Mouse (Mus musculus): Measurements from ENCODE around the gene Btn2a2. TPM values are rescaled to one million over a fixed set of nuclear protein-coding genes. Genes with fewer than 3 reads are reported as not detected.
A peak's percentile ranks its signal among the peaks of the same experiment; 100 is the strongest.

The Btn2a2 gene
- polyA plus RNA-seq, 1 experiment = 0.20 TPM

GRCm38 (mm10) chr13:23445561-23446320, 42.9 kb downstream of the Btn2a2 start:
- TF ChIP-seq CEBPB (IDR thresholded peaks at IDR 0.05; ENCODE audit: insufficient read depth, poor library complexity, severe bottlenecking) (no peak), MYOG (IDR thresholded peaks at IDR 0.05; ENCODE audit: control insufficient read depth in 1 of 3, insufficient read depth in 1 of 3, insufficient read length in 2 of 3, low read depth in 2 of 3) (no peak), REST (IDR thresholded peaks at IDR 0.05; ENCODE audit: insufficient read depth, insufficient read length) (no peak), TCF12 (IDR thresholded peaks at IDR 0.05; ENCODE audit: insufficient read depth, poor library complexity, severe bottlenecking) (no peak), POLR2A (IDR thresholded peaks at IDR 0.05; ENCODE audit: insufficient read length, low read depth) (peak; percentile 67), USF1 (IDR thresholded peaks at IDR 0.05; ENCODE audit: low read depth) (no peak), E2F4 (IDR thresholded peaks at IDR 0.05; ENCODE audit: insufficient read depth) (no peak), MYOD1 (IDR thresholded peaks at IDR 0.05; ENCODE audit: control insufficient read depth in 1 of 3, insufficient read length in 2 of 3, low read depth in 2 of 3) (no peak), POLR2AphosphoS2 (IDR thresholded peaks at IDR 0.05; ENCODE audit: insufficient read length, low read depth) (peak; percentile 45), SRF (IDR thresholded peaks at IDR 0.05; ENCODE audit: control insufficient read depth, insufficient read length, low read depth) (no peak)
- no peaks in the 10 kb centered on the region for H3K36me3 ChIP-seq (ENCODE audit: control insufficient read depth, insufficient read depth)
- H3K27me3 ChIP-seq (ENCODE audit: control insufficient read depth, insufficient read depth, insufficient read length) = no peaks in the 10 kb centered on the region
- peak overlapping the region; percentile 22 for H3ac ChIP-seq (ENCODE audit: control insufficient read depth, insufficient read length)
- peak overlapping the region; percentile 90 for H3K4me2 ChIP-seq (ENCODE audit: low read depth)
- no peaks in the 10 kb centered on the region for H3K79me2 ChIP-seq (ENCODE audit: control insufficient read depth, insufficient read depth)
- H3K4me3 ChIP-seq = peak overlapping the region; percentile 67

- peak overlapping the region; percentile 90 for H3K4me2 ChIP-seq (ENCODE audit: low read depth)
- H3K27me3 ChIP-seq (ENCODE audit: control insufficient read depth, insufficient read depth, insufficient read length) = no peaks in the 10 kb centered on the region
- H3ac ChIP-seq (ENCODE audit: control insufficient read depth, insufficient read length) = peak overlapping the region; percentile 22
- no peaks in the 10 kb centered on the region for H3K36me3 ChIP-seq (ENCODE audit: control insufficient read depth, insufficient read depth)
- peak overlapping the region; percentile 67 for H3K4me3 ChIP-seq
- TF ChIP-seq MYOD1 (IDR thresholded peaks at IDR 0.05; ENCODE audit: control insufficient read depth in 1 of 3, insufficient read length in 2 of 3, low read depth in 2 of 3) = no peak
- no peaks in the 10 kb centered on the region for H3K79me2 ChIP-seq (ENCODE audit: control insufficient read depth, insufficient read depth)
Observed at GRCm38 (mm10) chr13:23445156-23445555, 43.5 kb downstream of the Btn2a2 start.

- peak overlapping the region; percentile 67 for H3K4me3 ChIP-seq
- H3ac ChIP-seq (ENCODE audit: control insufficient read depth, insufficient read length) = no peak overlapping the region
- no peak for TF ChIP-seq E2F4 (IDR thresholded peaks at IDR 0.05; ENCODE audit: insufficient read depth)
- no peak for TF ChIP-seq POLR2A (IDR thresholded peaks at IDR 0.05; ENCODE audit: insufficient read length, low read depth)
- TF ChIP-seq USF1 (IDR thresholded peaks at IDR 0.05; ENCODE audit: low read depth) = no peak
- TF ChIP-seq POLR2AphosphoS2 (IDR thresholded peaks at IDR 0.05; ENCODE audit: insufficient read length, low read depth) = no peak
- TF ChIP-seq SRF (IDR thresholded peaks at IDR 0.05; ENCODE audit: control insufficient read depth, insufficient read length, low read depth) = no peak
- TF ChIP-seq MAX (IDR thresholded peaks at IDR 0.05; ENCODE audit: low read depth) = no peak
- TF ChIP-seq MYOG (IDR thresholded peaks at IDR 0.05; ENCODE audit: control insufficient read depth in 1 of 3, insufficient read depth in 1 of 3, insufficient read length in 2 of 3, low read depth in 2 of 3) = no peak
- TF ChIP-seq CEBPB (IDR thresholded peaks at IDR 0.05; ENCODE audit: insufficient read depth, poor library complexity, severe bottlenecking) = no peak
- TF ChIP-seq REST (IDR thresholded peaks at IDR 0.05; ENCODE audit: insufficient read depth, insufficient read length) = no peak
- TF ChIP-seq MYOD1 (IDR thresholded peaks at IDR 0.05; ENCODE audit: control insufficient read depth in 1 of 3, insufficient read length in 2 of 3, low read depth in 2 of 3) = no peak
- no peak for TF ChIP-seq TCF3 (IDR thresholded peaks at IDR 0.05; ENCODE audit: insufficient read length, low read depth)
- TF ChIP-seq TCF12 (IDR thresholded peaks at IDR 0.05; ENCODE audit: insufficient read depth, poor library complexity, severe bottlenecking) = no peak
- H3K36me3 ChIP-seq (ENCODE audit: control insufficient read depth, insufficient read depth) = no peaks in the 10 kb centered on the region
- H3K79me2 ChIP-seq (ENCODE audit: control insufficient read depth, insufficient read depth) = no peaks in the 10 kb centered on the region
- H3K27me3 ChIP-seq (ENCODE audit: control insufficient read depth, insufficient read depth, insufficient read length) = no peaks in the 10 kb centered on the region
- peak overlapping the region; percentile 90 for H3K4me2 ChIP-seq (ENCODE audit: low read depth)
Observed at GRCm38 (mm10) chr13:23444451-23444850, 44.2 kb downstream of the Btn2a2 start.

- no peak overlapping the region for H3K4me3 ChIP-seq
- no peaks in the 10 kb centered on the region for H3K79me2 ChIP-seq (ENCODE audit: control insufficient read depth, insufficient read depth)
- TF ChIP-seq SRF (IDR thresholded peaks at IDR 0.05; ENCODE audit: control insufficient read depth, insufficient read length, low read depth) = no peak
- H3K27me3 ChIP-seq (ENCODE audit: control insufficient read depth, insufficient read depth, insufficient read length) = no peaks in the 10 kb centered on the region
- no peaks in the 10 kb centered on the region for H3K36me3 ChIP-seq (ENCODE audit: control insufficient read depth, insufficient read depth)
- H3ac ChIP-seq (ENCODE audit: control insufficient read depth, insufficient read length) = no peak overlapping the region
- H3K4me2 ChIP-seq (ENCODE audit: low read depth) = no peak overlapping the region
Observed at GRCm38 (mm10) chr13:23439901-23440300, 48.8 kb downstream of the Btn2a2 start.

GRCm38 (mm10) chr13:23438521-23438920, 50.1 kb downstream of the Btn2a2 start:
- H3K36me3 ChIP-seq (ENCODE audit: control insufficient read depth, insufficient read depth) = no peaks in the 10 kb centered on the region
- peak overlapping the region; percentile 90 for H3K4me2 ChIP-seq (ENCODE audit: low read depth)
- H3ac ChIP-seq (ENCODE audit: control insufficient read depth, insufficient read length) = no peak overlapping the region
- no peak for TF ChIP-seq MYOG (IDR thresholded peaks at IDR 0.05; ENCODE audit: control insufficient read depth in 1 of 3, insufficient read depth in 1 of 3, insufficient read length in 2 of 3, low read depth in 2 of 3)
- TF ChIP-seq USF1 (IDR thresholded peaks at IDR 0.05; ENCODE audit: low read depth) = no peak
- TF ChIP-seq MYOD1 (IDR thresholded peaks at IDR 0.05; ENCODE audit: control insufficient read depth in 1 of 3, insufficient read length in 2 of 3, low read depth in 2 of 3) = no peak
- TF ChIP-seq SRF (IDR thresholded peaks at IDR 0.05; ENCODE audit: control insufficient read depth, insufficient read length, low read depth) = no peak
- TF ChIP-seq TCF3 (IDR thresholded peaks at IDR 0.05; ENCODE audit: insufficient read length, low read depth) = no peak
- no peak for TF ChIP-seq MAX (IDR thresholded peaks at IDR 0.05; ENCODE audit: low read depth)
- no peak for TF ChIP-seq TCF12 (IDR thresholded peaks at IDR 0.05; ENCODE audit: insufficient read depth, poor library complexity, severe bottlenecking)
- TF ChIP-seq E2F4 (IDR thresholded peaks at IDR 0.05; ENCODE audit: insufficient read depth) = no peak
- no peak for TF ChIP-seq CEBPB (IDR thresholded peaks at IDR 0.05; ENCODE audit: insufficient read depth, poor library complexity, severe bottlenecking)
- TF ChIP-seq POLR2A (IDR thresholded peaks at IDR 0.05; ENCODE audit: insufficient read length, low read depth) = no peak
- TF ChIP-seq REST (IDR thresholded peaks at IDR 0.05; ENCODE audit: insufficient read depth, insufficient read length) = no peak
- no peak for TF ChIP-seq POLR2AphosphoS2 (IDR thresholded peaks at IDR 0.05; ENCODE audit: insufficient read length, low read depth)
- no peaks in the 10 kb centered on the region for H3K27me3 ChIP-seq (ENCODE audit: control insufficient read depth, insufficient read depth, insufficient read length)
- peak overlapping the region; percentile 35 for H3K4me3 ChIP-seq
- no peaks in the 10 kb centered on the region for H3K79me2 ChIP-seq (ENCODE audit: control insufficient read depth, insufficient read depth)
